Mouse (Mus musculus) layer of hippocampus, adult 2 months (tissue): ENCODE measurements around the gene Pex6. TPM values are rescaled to one million over a fixed set of nuclear protein-coding genes. Genes with fewer than 3 reads are reported as not detected.

Experiments used
- DNase-seq, 2 experiments: peaks; one replicate each; pipeline ENCODE4 v3.0.0; 2022; ENCODE audit warnings: low spot score in 2 of 2
- H3K27ac ChIP-seq: fragments of 200-600 bp; 2 replicates; pipeline ENCODE4 v1.8.1; 2022
- H3K4me3 ChIP-seq: fragments of 200-600 bp; 2 replicates; pipeline ENCODE4 v1.8.1; 2022; ENCODE audit warnings: mild to moderate bottlenecking
- CTCF ChIP-seq: fragments of 200-600 bp; conservative IDR thresholded peaks from 2 replicates; pipeline ENCODE4 v1.8.1; 2022; ENCODE audit warnings: antibody characterized with exemption, mild to moderate bottlenecking, moderate library complexity
- long read RNA-seq, 2 experiments: library from polyadenylated mRNA; stranded (forward); transcript quantifications; one replicate each; pipeline ENCODE4 v2.0.0; 2021; ENCODE audit warnings: borderline mapping rate in 2 of 2
- total RNA-seq, 2 experiments: library from RNA; stranded (reverse); gene quantifications; 2 replicates each; pipeline ENCODE4 v1.2.3; 2021

Pex6 gene
- 10 to 100 TPM; 53.6 to 58.4 TPM for total RNA-seq
- long read RNA-seq, experiment 1, transcript Pex6-201 (17 exons, 3,200 nt): major isoform, 48 of 70 reads
- long read RNA-seq, experiment 1, partial matches to known transcripts: 6 of 70 reads
- long read RNA-seq, experiment 1, other reads (novel, unspliced or antisense): 15 of 70 reads
- long read RNA-seq, experiment 2, transcript Pex6-201 (17 exons, 3,200 nt): major isoform, 101 of 129 reads
- long read RNA-seq, experiment 2, partial matches to known transcripts: 15 of 129 reads
- long read RNA-seq, experiment 2, other reads (novel, unspliced or antisense): 9 of 129 reads

DNA sequence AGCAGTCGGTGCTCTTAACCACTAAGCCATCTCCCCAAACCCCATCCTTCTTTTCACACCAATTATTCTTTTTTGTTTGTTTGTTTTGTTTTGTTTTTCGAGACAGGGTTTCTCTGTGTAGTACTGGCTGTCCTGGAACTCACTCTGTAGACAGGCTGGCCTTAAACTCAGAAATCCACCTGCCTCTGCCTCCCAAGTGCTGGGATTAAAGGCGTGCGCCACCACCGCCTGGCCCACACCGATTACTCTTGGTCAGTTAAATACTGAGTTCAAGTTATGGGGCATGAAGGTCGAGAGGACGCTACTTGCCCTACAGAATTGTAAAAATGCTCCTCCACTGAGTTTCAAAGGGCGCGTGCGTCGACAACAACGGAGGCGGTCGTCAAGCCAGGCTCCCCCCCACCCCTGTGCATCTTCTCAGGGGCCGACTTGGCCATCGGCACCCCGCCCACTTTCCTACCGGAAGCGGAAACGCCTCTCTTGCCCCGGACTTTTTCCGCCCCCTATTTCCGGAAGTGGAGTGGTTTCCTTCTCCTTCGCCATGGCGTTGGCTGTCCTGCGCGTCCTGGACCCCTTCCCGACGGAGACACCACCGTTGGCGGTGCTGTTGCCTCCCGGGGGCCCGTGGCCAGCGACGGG is at the start of gene Pex6:
Pex6 (plus strand) TSS at position 505 of the 639 bp plus-strand sequence.
- peak; percentile 93 to 94 for DNase-seq
- no peak for TF ChIP-seq CTCF
- Histone ChIP-seq H3K4me3 (peak within 1 kb of the TSS; percentile 85), H3K27ac (peak within 1 kb of the TSS; percentile 86)

DNA sequence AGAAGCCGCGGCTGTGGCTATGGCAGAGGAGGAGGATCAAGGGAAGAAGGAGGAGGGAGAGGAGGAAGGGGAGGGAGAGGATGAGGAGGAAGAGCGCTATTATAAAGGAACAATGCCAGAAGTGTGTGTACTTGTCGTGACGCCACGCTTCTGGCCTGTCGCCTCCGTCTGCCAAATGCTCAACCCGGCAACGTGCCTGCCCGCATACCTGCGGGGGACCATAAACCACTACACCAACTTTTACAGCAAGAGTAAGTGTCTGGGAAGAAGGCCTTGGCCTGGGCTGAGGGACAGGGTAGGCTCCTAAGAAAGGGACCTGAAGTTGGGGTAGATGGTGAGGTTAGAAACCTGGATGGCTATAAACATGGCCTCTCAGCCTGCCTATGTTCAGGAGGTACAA is 49.3 kb upstream of the Pex6 start:
- Histone ChIP-seq H3K27ac (no peak overlapping the region), H3K4me3 (no peak overlapping the region)
- no peak for TF ChIP-seq CTCF
- DNase-seq: no peak

DNA sequence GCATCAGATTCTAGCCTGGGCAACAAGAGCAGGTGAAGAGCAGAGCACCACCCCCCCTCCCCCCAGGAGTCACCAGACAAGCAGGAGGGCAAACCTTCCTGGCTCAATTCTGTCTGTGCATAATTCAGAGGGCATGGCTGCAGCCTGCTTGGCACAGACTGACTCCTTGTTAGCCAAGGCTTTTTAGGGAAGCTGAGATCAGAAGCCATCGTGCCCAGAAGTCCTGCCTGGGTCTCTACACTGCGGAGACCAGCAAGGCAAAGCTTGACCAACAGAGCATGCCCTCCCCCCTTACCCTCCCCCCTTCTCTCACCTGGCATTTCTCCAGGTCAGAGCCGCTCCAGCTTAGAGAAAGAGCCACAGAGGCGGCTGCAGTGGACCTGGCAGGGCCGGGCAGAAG is 48.5 kb upstream of the Pex6 start:
- Histone ChIP-seq H3K4me3 (no peak overlapping the region), H3K27ac (no peak overlapping the region)
- no peak for TF ChIP-seq CTCF
- DNase-seq: no peak

DNA sequence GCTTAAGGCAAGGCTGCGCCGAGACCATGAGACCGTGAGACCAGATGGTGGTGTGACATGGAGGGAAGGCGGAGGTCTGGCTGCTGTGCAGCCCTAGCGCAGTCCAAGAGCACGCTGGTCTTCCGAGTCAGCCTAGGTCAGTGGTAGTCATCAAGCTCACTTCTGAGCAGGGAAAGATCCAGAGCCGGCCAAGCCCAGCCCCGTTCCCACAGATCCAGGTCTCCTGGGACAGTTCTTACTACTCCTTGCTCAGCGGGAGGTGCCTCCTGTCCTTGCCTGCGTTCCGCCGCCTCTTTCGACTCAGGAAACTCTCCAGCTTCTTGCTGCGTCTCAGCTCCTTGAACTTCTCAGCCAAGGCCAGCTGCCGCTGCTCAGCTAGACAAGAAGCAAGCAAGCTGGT is 43.6 kb upstream of the Pex6 start:
- Histone ChIP-seq H3K4me3 (no peak overlapping the region), H3K27ac (no peak overlapping the region)
- no peak for TF ChIP-seq CTCF
- no peak for DNase-seq

DNA sequence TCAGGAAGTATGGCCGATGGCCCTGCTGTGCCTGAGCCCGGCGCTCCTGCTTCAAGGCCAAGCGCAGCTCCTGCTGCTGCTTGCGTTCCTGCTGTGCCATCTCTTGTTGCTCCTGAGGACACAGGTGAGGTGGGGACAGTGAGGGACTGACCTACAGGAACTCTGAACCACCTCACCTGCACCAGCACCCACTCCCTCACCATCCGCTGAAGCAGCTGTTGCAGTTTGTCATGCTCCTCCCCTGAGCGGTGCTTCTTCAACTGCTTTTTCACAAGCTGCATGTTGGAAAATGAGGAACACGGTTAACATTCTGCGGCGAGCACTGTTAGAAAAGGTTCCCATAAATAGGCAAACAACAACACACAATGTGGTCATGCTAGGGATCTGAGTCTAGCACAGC is 41.4 kb upstream of the Pex6 start:
- Histone ChIP-seq H3K27ac (no peak overlapping the region), H3K4me3 (no peak overlapping the region)
- no peak for TF ChIP-seq CTCF
- DNase-seq: no peak

DNA sequence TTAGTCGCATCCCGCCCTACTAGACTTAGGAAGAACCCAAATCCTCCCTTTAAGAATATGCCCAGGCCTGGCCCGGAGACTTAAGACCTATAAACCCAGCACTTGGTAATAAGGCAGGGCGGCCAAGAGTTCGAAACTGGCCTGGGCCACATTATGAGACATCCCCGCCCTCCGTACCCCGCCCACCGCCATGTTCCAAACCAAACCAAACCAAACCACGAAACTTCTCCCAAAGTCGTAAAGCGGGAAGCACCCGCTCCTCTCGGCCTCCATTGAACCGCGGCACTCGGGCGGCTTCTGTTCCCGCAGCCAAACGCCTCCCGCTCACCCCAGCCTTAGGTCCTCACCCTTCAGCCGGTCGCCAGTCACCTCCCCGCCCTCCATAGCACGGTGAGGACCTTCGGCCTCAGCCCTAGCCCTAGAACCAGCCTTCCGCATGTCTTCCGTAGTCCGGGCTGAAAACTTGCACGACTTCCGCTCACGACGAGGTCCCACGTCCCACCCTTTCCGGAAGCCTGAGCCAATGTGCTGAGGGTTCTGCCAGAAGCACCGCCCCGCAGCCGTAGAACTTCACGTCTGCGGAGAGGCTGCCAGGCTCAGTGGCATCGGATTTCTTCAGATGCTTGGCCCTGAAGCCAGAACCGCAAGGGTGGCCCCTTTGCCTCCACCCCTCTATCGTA is 37.3 kb upstream of the Pex6 start, which contains the start of gene Rrp36:
Rrp36 (minus strand) TSS at position 503 of the 680 bp plus-strand sequence.
- H3K27ac ChIP-seq: peak within 1 kb of the TSS; percentile 82
- peak; percentile 94 for DNase-seq
- no peak for TF ChIP-seq CTCF
- H3K4me3 ChIP-seq: peak within 1 kb of the TSS; percentile 95

DNA sequence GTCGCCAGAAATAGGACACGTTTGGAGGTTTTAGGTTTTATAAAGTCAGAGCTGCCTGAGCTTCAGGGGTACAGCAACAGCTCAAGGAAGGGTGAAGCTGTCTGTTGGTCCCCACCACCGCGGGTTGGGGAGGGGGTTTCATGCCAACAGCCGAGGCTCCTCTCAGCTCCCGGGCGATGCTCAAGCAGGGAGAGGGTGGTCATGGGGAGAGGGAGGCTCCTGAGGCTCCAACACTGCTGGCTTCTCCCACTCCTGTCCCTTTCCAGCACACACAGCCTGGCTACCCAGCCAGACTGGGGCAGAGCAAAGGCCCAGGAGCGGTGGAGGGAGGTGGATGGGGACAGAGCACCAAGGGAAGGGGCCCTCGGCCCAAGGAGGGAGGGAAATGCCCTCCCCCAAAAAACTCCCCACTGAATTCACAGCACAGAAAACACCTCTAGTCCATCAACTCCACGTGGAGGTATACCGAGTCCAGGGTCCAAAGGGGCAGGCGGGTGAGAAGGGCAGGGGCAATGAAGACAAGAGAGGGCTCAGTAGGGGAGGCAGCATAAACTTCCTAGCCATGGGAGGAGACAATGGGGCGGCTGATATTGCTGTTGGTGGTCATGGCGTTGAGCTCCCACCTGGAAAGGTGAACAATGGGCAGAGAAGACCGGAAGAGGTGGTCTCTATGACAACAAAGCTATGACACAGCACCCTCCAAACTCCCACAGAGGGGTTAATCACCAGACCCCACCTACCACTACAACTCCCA is 36.6 kb upstream of the Pex6 start:
- DNase-seq: no peak
- no peak for TF ChIP-seq CTCF
- Histone ChIP-seq H3K4me3 (peak overlapping the region; percentile 95), H3K27ac (peak overlapping the region; percentile 82)

DNA sequence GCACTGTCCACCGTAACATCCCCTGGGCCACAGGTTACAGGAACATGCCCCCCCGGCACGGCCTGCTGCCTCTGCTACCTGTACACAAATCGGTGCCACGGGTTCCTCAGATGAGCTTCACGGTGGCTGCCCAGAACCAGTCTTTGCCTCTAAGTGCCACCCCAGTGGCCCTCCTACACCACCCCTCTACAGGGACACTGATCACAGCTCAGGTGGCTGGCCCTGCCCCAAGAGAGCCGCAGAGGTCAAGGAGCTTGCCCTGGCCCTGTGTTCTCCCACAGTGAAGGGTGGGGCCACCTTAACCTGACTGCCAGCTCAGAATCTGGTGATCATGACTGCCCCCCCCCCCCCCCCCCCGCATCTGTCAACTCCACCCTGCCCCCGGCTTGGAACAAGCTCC is 32.8 kb upstream of the Pex6 start, which contains the start of gene Mea1:
Mea1 (plus strand) TSS at position 378 of the 400 bp plus-strand sequence.
- peak within 1 kb of the TSS; percentile 78 for H3K4me3 ChIP-seq
- peak within 1 kb of the TSS; percentile 94; the same call in 1 of the 2 replicates for H3K27ac ChIP-seq
- no peak for DNase-seq
- no peak for TF ChIP-seq CTCF

DNA sequence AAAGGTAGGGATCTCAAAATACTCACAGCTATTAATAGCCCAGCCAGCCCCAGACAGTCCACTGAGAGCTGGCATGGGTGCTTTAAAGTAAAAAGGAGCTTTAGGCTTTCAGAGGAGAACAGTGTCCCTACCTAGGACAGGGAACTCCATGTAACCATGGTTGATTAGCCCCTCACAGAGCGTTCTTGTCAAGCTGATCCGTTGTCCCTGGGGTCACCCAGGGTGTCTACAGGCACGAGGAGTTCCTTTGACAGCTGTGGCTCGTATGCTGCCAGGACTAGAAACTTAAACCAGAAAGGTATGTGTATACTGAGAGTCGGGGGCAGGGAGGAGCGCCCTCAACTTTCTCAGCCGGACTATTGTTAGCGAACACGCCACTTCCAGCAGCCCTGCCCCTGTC is 32.4 kb upstream of the Pex6 start:
- TF ChIP-seq CTCF: no peak
- Histone ChIP-seq H3K4me3 (peak overlapping the region; percentile 78), H3K27ac (peak overlapping the region; percentile 94; the same call in 1 of the 2 replicates)
- no peak for DNase-seq

DNA sequence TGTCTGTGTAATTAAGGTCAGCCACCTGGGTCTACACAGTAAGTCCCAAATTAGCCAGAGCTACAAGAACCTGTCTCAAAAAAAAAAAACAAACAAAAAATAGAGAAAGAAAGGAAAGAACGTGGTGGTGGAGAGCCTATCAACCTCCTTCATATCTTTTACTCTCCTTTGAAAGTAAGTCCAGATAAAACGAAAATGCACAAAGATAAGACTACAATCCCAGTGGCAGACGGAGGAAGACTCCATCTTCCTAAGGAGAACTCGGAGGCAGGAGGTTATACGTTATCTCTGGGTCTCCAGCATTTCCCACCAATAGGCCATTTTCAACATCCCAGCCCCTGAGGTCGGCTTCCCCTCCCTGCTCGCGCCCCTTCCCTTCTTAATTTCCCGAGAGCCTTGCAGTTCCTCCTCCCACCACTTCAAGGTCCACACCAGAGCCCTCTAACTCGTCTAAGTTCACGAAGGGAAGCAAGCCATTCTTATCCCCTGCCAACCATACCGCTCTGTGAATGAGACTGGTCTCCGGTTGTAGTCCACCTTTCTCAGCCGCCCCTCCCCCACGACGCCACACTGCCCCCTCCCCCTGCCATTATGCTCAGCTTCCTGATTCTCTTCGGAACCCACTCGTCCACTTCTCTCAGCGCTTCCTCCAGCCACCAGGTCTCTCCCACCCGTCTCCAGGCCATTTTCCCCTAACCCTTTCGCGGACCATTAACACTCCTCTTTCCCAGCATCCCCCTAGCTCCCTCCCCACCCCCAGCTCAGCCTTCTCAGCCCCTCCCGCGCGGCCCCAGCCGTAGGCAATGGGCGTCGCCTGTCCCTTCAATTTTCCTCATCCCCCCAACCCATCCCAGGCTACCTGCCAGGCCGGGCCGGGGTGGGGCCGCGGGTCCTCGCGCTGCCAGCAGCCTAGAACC is 31.2 kb upstream of the Pex6 start:
- DNase-seq: peak in 1 of 2 experiments; percentile 34

DNA sequence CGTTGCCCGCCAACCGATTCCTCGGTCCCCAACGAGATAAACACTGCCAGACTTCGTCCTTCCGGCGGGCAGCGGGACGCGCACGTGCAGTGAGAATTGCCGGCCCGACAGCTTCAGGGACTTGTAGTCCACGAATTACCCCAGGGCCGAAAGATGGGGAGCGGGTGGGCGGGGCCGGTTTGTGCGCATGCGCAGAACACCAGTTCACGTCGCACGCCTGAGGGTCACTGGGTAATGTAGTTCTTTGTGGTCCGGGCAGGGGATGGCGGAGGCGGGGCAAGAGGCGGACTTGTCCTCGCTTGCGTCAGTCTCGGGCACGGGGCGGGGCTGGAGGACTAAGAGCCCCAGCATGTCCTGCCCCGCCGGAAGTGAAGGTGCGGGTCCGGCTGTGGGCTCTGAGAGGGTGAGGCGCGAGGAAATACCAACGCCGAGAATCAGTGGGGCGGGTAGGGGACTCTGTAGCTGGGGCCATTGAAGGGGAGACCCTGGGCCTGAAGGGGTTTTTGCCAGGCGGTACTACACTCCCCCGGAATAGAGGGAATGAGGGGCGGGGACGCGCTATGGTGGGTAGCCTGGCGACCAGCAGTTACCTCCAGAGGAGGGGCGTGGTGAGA is 30.4 kb upstream of the Pex6 start, which contains the start of gene Klhdc3:
Klhdc3 (minus strand) TSS at position 155 of the 614 bp plus-strand sequence.
- no peak for TF ChIP-seq CTCF
- Histone ChIP-seq H3K27ac (peak within 1 kb of the TSS; percentile 94), H3K4me3 (peak within 1 kb of the TSS; percentile 78)
- peak; percentile 97 to 98 for DNase-seq

More for the DNA sequence above, 31.2 kb upstream of the Pex6 start:
- peak; percentile 70 for TF ChIP-seq CTCF
- peak overlapping the region; percentile 78 for H3K4me3 ChIP-seq
- H3K27ac ChIP-seq: peak overlapping the region; percentile 94
